Mouse (Mus musculus): ENCODE data around the gene Olfr247.
"Not testable (repeated sequence)": the region's sequence is repeated elsewhere in the genome, so short reads cannot be mapped to it uniquely, and the experiment has no call there.

Gene Olfr247

DNA sequence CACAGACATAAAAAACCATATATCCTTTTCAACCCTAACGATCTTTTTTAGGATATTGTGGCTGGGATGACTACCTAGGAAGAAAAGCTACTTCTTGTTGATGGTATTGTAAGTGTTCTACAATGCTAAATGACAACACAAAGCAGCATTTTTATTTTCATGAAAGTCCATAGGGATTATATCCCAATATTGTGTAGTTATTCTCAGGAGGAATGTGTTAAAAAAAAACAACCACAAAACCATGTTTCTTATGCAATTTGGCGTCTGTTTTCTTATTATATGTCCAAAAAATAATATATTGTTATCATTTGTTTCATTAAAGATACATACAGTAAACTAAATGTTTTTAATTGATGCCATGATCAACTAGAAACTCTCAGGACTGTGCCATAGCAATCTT lies at the start of gene Olfr247:
TSS of gene Olfr247 (minus strand) at position 101 of the 400 bp plus-strand sequence.
- not testable (repeated sequence) for ATAC-seq (ENCODE audit: low TSS enrichment)

DNA sequence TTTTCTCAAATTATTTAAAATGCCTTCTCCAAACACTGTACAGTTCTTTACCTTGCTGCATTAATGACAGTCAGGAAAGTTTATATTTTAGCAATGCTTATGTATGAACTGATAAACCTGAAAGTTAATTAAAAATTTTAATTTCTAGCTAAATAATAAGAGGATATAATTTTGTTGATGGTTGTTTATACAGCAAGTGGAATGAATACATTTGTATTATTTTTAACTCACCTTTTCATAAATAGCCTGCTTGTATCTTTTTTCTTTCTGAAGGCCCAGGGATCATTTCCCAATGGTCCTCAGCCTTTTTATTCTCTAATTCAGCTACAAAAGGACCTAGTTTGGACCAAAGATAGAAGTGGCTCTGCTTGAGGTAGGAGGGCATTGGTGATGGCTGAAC lies 36.4 kb upstream of the Olfr247 start, which contains the start of gene Olfr820:
TSS of gene Olfr820 (plus strand) at position 301 of the 400 bp plus-strand sequence.
- ATAC-seq (ENCODE audit: low TSS enrichment), result no peak

DNA sequence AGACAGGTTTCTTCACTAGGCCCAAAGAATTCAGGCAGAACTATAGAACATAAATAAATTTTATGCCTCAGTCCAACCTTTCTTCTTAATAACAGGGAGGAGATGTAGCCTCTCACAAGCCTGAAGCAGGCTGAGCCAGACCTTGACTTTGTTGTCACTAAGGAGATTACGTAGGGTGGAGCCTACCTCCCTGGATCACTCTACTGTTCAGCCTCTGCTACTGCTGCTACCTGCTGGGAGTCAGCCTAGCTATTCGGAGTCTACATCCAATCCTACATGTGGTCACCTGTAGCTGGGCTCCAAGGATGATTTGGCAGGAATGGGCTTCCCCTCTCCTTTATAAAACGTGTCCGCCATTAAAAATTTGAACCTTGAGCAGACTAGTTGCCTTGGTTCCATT lies 29.4 kb upstream of the Olfr247 start:
- not testable (repeated sequence) for ATAC-seq (ENCODE audit: low TSS enrichment)

DNA sequence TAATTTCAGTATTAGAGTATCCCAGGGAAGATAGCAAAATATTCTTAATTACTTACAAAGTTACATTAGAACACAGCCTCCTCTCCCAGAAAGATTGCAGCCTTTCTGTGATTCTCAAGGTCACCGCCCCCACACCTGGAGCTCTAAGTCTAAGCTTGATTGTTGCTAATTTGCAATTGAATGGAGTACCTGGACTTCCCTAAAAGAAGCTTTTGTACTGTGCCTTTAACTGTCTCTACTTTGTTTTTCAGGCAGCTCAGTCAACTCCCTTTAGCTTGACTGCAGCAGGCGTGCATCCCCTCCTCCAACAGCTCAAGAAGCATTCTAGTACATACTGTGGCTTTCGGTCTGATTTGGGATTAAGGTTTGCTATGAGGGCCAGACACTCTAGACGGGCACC lies 28.2 kb upstream of the Olfr247 start:
- not testable (repeated sequence) for ATAC-seq (ENCODE audit: low TSS enrichment)

- not testable (repeated sequence) for ATAC-seq (ENCODE audit: low TSS enrichment)
These were observed 9.0 kb upstream of the Olfr247 start, which contains the start of gene Gm10310 for GRCm38 (mm10) chr10:129984962-129985361. Gene Gm10310, minus strand, starts transcription at chr10:129985062.

- ATAC-seq (ENCODE audit: low TSS enrichment), result peak; percentile 85
These were observed 5.9 kb upstream of the Olfr247 start for GRCm38 (mm10) chr10:129981867-129982266.

DNA sequence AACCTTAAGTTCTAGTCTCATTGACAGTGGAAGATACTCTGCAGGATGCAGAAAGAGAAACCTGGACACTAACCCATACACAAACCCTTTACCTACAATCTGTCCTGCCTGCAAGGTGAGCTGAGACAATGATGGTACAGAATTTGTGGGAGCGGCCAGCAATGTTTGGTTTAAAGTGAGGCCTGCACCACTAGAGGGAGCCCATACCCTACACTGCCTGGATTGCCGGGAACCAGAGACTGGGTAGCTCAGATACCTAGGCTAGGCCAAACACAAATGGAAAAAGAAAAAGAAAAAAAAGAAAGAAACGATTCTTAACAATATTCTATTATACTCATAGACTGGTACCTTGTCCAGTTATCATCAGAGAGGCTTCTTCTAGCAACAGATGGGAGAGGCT lies 2.9 kb downstream of the Olfr247 start:
- 0 out of 2 replicates have a peak, but pooled peaks have one; percentile 72 for ATAC-seq (ENCODE audit: low TSS enrichment)

GRCm38 (mm10) chr10:129967166-129967565 lies 8.8 kb downstream of the Olfr247 start, which contains the start of gene Olfr819:
Gene Olfr819, minus strand, starts transcription at chr10:129967266.
- not testable (repeated sequence) for ATAC-seq (ENCODE audit: low TSS enrichment)

DNA sequence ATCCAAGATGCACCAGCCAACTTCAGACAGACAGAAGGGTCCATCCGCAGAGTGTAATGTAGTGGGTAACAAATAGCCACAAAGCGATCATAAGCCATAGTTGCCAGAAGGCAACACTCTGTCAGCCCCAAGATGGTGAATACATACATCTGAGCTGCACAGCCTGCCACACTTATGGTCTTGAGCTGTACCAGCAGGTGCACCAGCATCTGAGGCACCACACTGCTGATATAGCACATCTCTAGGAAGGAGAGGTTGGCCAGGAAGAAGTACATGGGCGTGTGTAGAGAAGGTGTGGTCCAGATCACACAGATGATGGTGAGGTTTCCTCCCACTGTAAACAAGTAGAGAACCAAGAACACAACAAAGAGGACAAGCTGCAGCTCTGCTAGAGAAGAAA lies 9.7 kb downstream of the Olfr247 start:
- ATAC-seq (ENCODE audit: low TSS enrichment), result not testable (repeated sequence)

- ATAC-seq (ENCODE audit: low TSS enrichment), result no peak
These were observed 26.9 kb downstream of the Olfr247 start, which contains the start of gene Olfr818 for GRCm38 (mm10) chr10:129949000-129949399. Gene Olfr818, minus strand, starts transcription at chr10:129949100.

Data from frontal cortex, adult (tissue).